Mouse (Mus musculus): Measurements from ENCODE around the gene Tbk1.

The Tbk1 gene

GRCm38 (mm10) chr10:121585791-121586642, 570 bp downstream of the Tbk1 start:
- peak in 1 of 2 experiments; percentile 16 for DNase-seq

- DNase-seq, result no peak
Measured at GRCm38 (mm10) chr10:121585056-121585790, 1.4 kb downstream of the Tbk1 start.

- DNase-seq, result no peak
Measured at GRCm38 (mm10) chr10:121584033-121584432, 2.6 kb downstream of the Tbk1 start.

GRCm38 (mm10) chr10:121583016-121583415, 3.6 kb downstream of the Tbk1 start:
- no peak for DNase-seq

- no peak for DNase-seq
Measured at GRCm38 (mm10) chr10:121582287-121582686, 4.3 kb downstream of the Tbk1 start.

- no peak for DNase-seq
Measured at GRCm38 (mm10) chr10:121581405-121581804, 5.2 kb downstream of the Tbk1 start.

GRCm38 (mm10) chr10:121580381-121580780, 6.2 kb downstream of the Tbk1 start:
- DNase-seq, result no peak

- no peak for DNase-seq
Measured at GRCm38 (mm10) chr10:121576372-121576771, 10.2 kb downstream of the Tbk1 start.

- no peak for DNase-seq
Measured at GRCm38 (mm10) chr10:121571511-121572147, 15.0 kb downstream of the Tbk1 start.

GRCm38 (mm10) chr10:121571031-121571430, 15.6 kb downstream of the Tbk1 start:
- no peak for DNase-seq

- no peak for DNase-seq
Measured at GRCm38 (mm10) chr10:121569796-121570195, 16.8 kb downstream of the Tbk1 start.

- no peak for DNase-seq
Measured at GRCm38 (mm10) chr10:121569001-121569589, 17.5 kb downstream of the Tbk1 start.

- DNase-seq, result no peak
Measured at GRCm38 (mm10) chr10:121568534-121568933, 18.1 kb downstream of the Tbk1 start.

- no peak for DNase-seq
Measured at GRCm38 (mm10) chr10:121568026-121568425, 18.6 kb downstream of the Tbk1 start.

- no peak for DNase-seq
Measured at GRCm38 (mm10) chr10:121564447-121564846, 22.1 kb downstream of the Tbk1 start.

- no peak for DNase-seq
Measured at GRCm38 (mm10) chr10:121558231-121558630, 28.4 kb downstream of the Tbk1 start.

GRCm38 (mm10) chr10:121556263-121556662, 30.3 kb downstream of the Tbk1 start:
- DNase-seq, result peak in 1 of 2 experiments; percentile 10

- no peak for DNase-seq
Measured at GRCm38 (mm10) chr10:121550334-121550733, 36.3 kb downstream of the Tbk1 start.

- DNase-seq, result no peak
Measured at GRCm38 (mm10) chr10:121549670-121550069, 36.9 kb downstream of the Tbk1 start.

- no peak for DNase-seq
Measured at GRCm38 (mm10) chr10:121547162-121547561, 39.4 kb downstream of the Tbk1 start.

GRCm38 (mm10) chr10:121543577-121543976, 43.0 kb downstream of the Tbk1 start:
- no peak for DNase-seq

- DNase-seq, result no peak
Measured at GRCm38 (mm10) chr10:121542156-121542555, 44.4 kb downstream of the Tbk1 start.

- DNase-seq, result no peak
Measured at GRCm38 (mm10) chr10:121534995-121535394, 51.6 kb downstream of the Tbk1 start.

Data from kidney, postnatal 36 days (tissue).